Mouse (Mus musculus): Measurements from ENCODE around the gene Fam114a1.

Gene Fam114a1

GRCm38 (mm10) chr5:65005251-65005650 lies 35.4 kb downstream of the Fam114a1 start:
- in situ Hi-C loops (cut with MboI) = no loop called here

GRCm38 (mm10) chr5:65006011-65006491 lies 36.2 kb downstream of the Fam114a1 start:
- in situ Hi-C loops (cut with MboI) = no loop called here

- in situ Hi-C loops (cut with MboI) = no loop called here
Measured at GRCm38 (mm10) chr5:65011901-65012573, 42.2 kb downstream of the Fam114a1 start.

- in situ Hi-C loops (cut with MboI) = no loop called here
Measured at GRCm38 (mm10) chr5:65015508-65015907, 45.6 kb downstream of the Fam114a1 start.

- in situ Hi-C loops (cut with MboI) = no loop called here
Measured at GRCm38 (mm10) chr5:65019109-65019508, 49.2 kb downstream of the Fam114a1 start.

GRCm38 (mm10) chr5:65019823-65020222 lies 50.0 kb downstream of the Fam114a1 start:
- in situ Hi-C loops (cut with MboI) = no loop called here

GRCm38 (mm10) chr5:65022006-65022405 lies 52.1 kb downstream of the Fam114a1 start:
- in situ Hi-C loops (cut with MboI) = no loop called here

GRCm38 (mm10) chr5:65024641-65025040 lies 54.8 kb downstream of the Fam114a1 start:
- in situ Hi-C loops (cut with MboI) = no loop called here

- in situ Hi-C loops (cut with MboI) = no loop called here
Measured at GRCm38 (mm10) chr5:65025916-65026315, 56.0 kb downstream of the Fam114a1 start.

- in situ Hi-C loops (cut with MboI) = no loop called here
Measured at GRCm38 (mm10) chr5:65026776-65027175, 56.9 kb downstream of the Fam114a1 start.

- in situ Hi-C loops (cut with MboI) = no loop called here
Measured at GRCm38 (mm10) chr5:65028019-65028418, 58.1 kb downstream of the Fam114a1 start.

GRCm38 (mm10) chr5:65036597-65036996 lies 66.7 kb downstream of the Fam114a1 start:
- in situ Hi-C loops (cut with MboI) = no loop called here

- in situ Hi-C loops (cut with MboI) = no loop called here
Measured at GRCm38 (mm10) chr5:65038305-65038704, 68.4 kb downstream of the Fam114a1 start.

GRCm38 (mm10) chr5:65038811-65039571 lies 69.1 kb downstream of the Fam114a1 start:
- in situ Hi-C loops (cut with MboI) = no loop called here

GRCm38 (mm10) chr5:65040463-65040862 lies 70.6 kb downstream of the Fam114a1 start:
- in situ Hi-C loops (cut with MboI) = no loop called here

GRCm38 (mm10) chr5:65043407-65043895 lies 73.6 kb downstream of the Fam114a1 start:
- in situ Hi-C loops (cut with MboI) = no loop called here

- in situ Hi-C loops (cut with MboI) = no loop called here
Measured at GRCm38 (mm10) chr5:65045642-65046370, 75.9 kb downstream of the Fam114a1 start.

- in situ Hi-C loops (cut with MboI) = no loop called here
Measured at GRCm38 (mm10) chr5:65046442-65047284, 76.8 kb downstream of the Fam114a1 start.

- in situ Hi-C loops (cut with MboI) = no loop called here
Measured at GRCm38 (mm10) chr5:65047285-65047855, 77.5 kb downstream of the Fam114a1 start.

- in situ Hi-C loops (cut with MboI) = no loop called here
Measured at GRCm38 (mm10) chr5:65049880-65050279, 80.0 kb downstream of the Fam114a1 start.

GRCm38 (mm10) chr5:65051513-65051912 lies 81.6 kb downstream of the Fam114a1 start:
- in situ Hi-C loops (cut with MboI) = no loop called here
